Mouse (Mus musculus) forebrain, embryonic 15.5 days (tissue): ENCODE results near the gene Cpt2. TPM values are rescaled to one million over a fixed set of nuclear protein-coding genes. Genes with fewer than 3 reads are reported as not detected.

Experiments
- ATAC-seq: fragments of 200-750 bp; cut with Nextera tagmentation; replicated peaks from 2 replicates; pipeline ENCODE4 v1.8.0; 2017; ENCODE audit warnings: mild to moderate bottlenecking, moderate TSS enrichment, moderate library complexity
- H3K27ac ChIP-seq: fragments of 300-500 bp; sonication (generic); replicated peaks from 2 replicates; pipeline ENCODE4 v1.5.1; 2015; ENCODE audit warnings: mild to moderate bottlenecking, inconsistent platforms
- H3K27me3 ChIP-seq: fragments of 300-500 bp; sonication (generic); 2 replicates; pipeline ENCODE4 v1.6.1; 2015; ENCODE audit warnings: inconsistent platforms
- H3K36me3 ChIP-seq: fragments of 300-500 bp; sonication (generic); 2 replicates; pipeline ENCODE4 v1.6.1; 2015; ENCODE audit warnings: mild to moderate bottlenecking, inconsistent platforms
- H3K4me1 ChIP-seq: fragments of 300-500 bp; sonication (generic); 2 replicates; pipeline ENCODE4 v1.6.1; 2015; ENCODE audit warnings: inconsistent platforms
- H3K4me2 ChIP-seq: fragments of 300-500 bp; sonication (generic); replicated peaks from 2 replicates; pipeline ENCODE4 v1.6.1; 2015; ENCODE audit warnings: mild to moderate bottlenecking, inconsistent platforms
- H3K4me3 ChIP-seq: fragments of 300-500 bp; sonication (generic); 2 replicates; pipeline ENCODE4 v1.5.1; 2015; ENCODE audit warnings: mild to moderate bottlenecking, inconsistent platforms
- H3K9ac ChIP-seq: fragments of 300-500 bp; sonication (generic); replicated peaks from 2 replicates; pipeline ENCODE4 v1.6.1; 2015; ENCODE audit warnings: mild to moderate bottlenecking, inconsistent platforms
- H3K9me3 ChIP-seq: fragments of 300-500 bp; sonication (generic); 2 replicates; pipeline ENCODE4 v1.6.1; 2016; ENCODE audit warnings: inconsistent platforms
- WGBS: fragments of 180-500 bp; shearing (Covaris S2); methylation state at CpG from one replicate; pipeline ENCODE4 v1.1.7; 2015; ENCODE audit warnings: mixed read lengths; 5-methylcytosine and 5-hydroxymethylcytosine counted together
- polyA plus RNA-seq: library from polyadenylated mRNA; unstranded; fragments of >200 nt; fragmentation: Nextera tagmentation; extraction: Ambion mirVana; gene quantifications from 2 replicates; pipeline ENCODE4 v1.2.1, GENCODE M21; 2015

Cpt2 gene
- polyA plus RNA-seq, 1 experiment from 2014 or later: 13.2 TPM

DNA sequence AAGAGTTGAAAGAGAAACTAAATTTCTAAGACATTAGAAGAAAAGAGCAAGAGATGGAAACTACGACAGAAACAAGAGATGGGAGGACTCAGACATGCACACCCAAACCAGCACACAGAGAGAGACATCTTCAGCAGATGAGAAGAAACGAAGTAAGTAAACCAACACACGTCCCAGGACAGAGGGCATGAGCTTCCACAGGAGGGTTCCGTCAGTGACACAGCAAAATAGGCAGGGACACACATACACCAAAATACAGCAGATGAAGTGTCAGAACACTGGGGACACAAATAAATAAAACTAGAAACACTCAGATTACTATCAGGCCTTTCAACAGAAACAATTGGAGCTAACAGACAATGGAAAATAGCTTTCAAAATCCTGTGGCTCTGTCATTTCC is 13.4 kb downstream of the Cpt2 start:
- 94% methylated on average over 4 of the region's 4 CpGs for WGBS
- ATAC-seq: no peak
- no peaks in the 10 kb centered on the region for H3K27me3 ChIP-seq
- H3K9ac ChIP-seq: no peak overlapping the region
- no peak overlapping the region for H3K4me3 ChIP-seq
- H3K4me1 ChIP-seq: no peaks in the 10 kb centered on the region
- H3K4me2 ChIP-seq: no peak overlapping the region
- 0 out of 2 replicates have a peak, but pooled peaks cover 6% of the 10 kb centered on the region for H3K36me3 ChIP-seq
- H3K27ac ChIP-seq: no peak overlapping the region
- no peaks in the 10 kb centered on the region for H3K9me3 ChIP-seq

DNA sequence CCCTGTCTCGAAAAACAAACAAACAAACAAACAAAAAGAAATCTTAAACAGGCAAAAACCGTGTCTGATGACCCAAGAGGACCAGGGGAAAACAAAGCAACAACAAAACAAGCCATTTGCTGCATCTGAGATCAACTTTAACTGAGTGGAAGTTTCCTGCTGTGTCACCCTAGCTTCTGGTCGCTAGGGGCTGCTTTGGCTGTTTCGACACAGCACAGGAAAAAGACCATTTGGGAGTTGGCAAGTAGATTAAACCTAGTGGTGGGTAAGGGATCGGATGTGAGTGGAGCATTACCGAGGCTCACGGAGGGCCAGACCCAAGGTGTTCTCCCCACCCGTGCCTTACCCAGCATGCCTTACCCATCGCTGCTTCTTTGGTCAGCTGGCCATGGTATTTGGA is 16.8 kb downstream of the Cpt2 start:
- ATAC-seq: no peak
- no peak overlapping the region for H3K4me2 ChIP-seq
- H3K36me3 ChIP-seq: no peaks in the 10 kb centered on the region; the same call in 1 of the 2 replicates
- no peaks in the 10 kb centered on the region for H3K4me1 ChIP-seq
- no peak overlapping the region for H3K4me3 ChIP-seq
- H3K9ac ChIP-seq: no peak overlapping the region
- WGBS: 92% methylated on average over 9 of the region's 9 CpGs
- no peak overlapping the region for H3K27ac ChIP-seq
- no peaks in the 10 kb centered on the region for H3K27me3 ChIP-seq
- H3K9me3 ChIP-seq: no peaks in the 10 kb centered on the region

DNA sequence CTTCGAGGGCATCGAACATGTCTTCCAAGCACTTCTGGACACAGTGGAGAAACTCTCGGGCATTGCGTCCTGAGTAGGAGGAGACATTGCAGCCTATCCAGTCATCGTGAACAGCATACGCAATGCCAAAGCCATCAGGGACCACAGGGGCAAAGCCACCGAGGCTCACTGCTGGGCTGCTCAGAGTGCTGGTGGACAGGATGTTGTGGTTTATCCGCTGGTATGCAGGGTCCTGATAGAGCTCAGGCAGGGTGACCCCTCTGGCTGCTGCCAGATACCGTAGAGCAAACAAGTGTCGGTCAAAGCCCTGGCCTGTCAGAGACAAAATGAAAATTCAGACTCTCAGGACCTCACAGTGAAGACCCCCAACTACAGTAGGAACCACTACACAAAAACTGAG is 19.2 kb downstream of the Cpt2 start:
- Histone ChIP-seq H3K4me2 (no peak overlapping the region), H3K36me3 (no peaks in the 10 kb centered on the region; the same call in 1 of the 2 replicates), H3K27ac (no peak overlapping the region), H3K9ac (no peak overlapping the region), H3K4me3 (no peak overlapping the region), H3K9me3 (no peaks in the 10 kb centered on the region), H3K27me3 (no peaks in the 10 kb centered on the region), H3K4me1 (no peaks in the 10 kb centered on the region)
- ATAC-seq: no peak
- 95% methylated on average over 10 of the region's 10 CpGs for WGBS

DNA sequence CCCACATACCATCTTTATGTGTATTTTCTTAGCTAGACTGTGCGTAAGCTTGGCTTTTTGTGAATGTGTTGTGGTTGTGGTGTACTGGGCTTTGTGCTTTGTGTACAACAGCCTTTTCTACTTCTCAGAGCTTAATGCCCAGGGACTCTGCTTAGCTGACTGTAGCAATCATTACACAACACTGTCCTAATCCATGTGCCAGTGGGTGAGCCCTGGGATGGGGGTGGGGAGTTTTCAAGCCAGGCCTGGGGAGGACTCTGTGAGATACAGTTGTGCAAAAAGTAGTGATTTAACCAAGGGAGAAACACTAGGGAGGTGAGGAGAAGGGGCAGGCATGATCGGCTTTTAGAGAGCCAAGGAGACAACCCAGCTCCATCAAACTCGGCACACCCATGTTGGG is 23.2 kb downstream of the Cpt2 start:
- no peaks in the 10 kb centered on the region for H3K27me3 ChIP-seq
- no peak overlapping the region for H3K9ac ChIP-seq
- no peak overlapping the region for H3K4me2 ChIP-seq
- no peak overlapping the region for H3K27ac ChIP-seq
- no peaks in the 10 kb centered on the region for H3K9me3 ChIP-seq
- WGBS: 85% methylated on average over 3 of the region's 3 CpGs
- ATAC-seq: no peak
- no peak overlapping the region for H3K4me3 ChIP-seq
- H3K4me1 ChIP-seq: no peaks in the 10 kb centered on the region
- peaks cover 31% of the 10 kb centered on the region for H3K36me3 ChIP-seq

DNA sequence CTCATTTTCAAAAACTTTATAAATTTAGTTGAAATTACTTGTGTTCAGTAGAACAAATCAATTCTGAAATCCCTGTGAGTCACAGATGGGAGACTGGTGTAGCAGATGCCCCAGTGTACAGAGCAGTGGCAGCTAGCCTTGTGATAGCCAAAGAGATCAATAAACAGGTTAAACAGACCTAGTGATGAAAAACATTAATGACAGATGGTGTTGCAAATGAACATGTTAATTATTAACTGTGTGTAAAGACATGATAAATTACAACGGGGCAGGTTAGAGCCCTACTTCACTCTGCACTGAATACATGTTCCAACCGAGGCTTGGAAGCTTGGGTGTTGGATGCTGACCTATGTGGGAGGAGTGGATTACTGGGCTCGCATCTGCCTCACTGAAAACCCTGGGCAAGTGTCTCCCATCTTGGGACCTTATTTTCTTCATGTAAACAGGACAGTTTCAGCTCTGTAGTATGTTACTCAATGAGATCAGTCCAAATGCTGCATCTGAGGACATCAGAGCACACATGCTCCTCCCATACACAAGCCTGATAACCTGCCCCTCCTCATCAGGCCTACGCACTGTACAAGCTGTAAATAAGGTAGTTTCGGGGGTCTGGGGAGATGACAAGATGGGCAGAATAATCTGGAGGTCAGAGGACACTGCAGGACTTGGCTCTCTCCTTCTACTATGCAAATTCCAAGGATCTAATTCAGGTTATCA is 24.0 kb downstream of the Cpt2 start:
- Histone ChIP-seq H3K36me3 (peaks cover 38% of the 10 kb centered on the region), H3K9ac (no peak overlapping the region), H3K9me3 (no peaks in the 10 kb centered on the region), H3K27ac (no peak overlapping the region), H3K4me2 (no peak overlapping the region), H3K27me3 (no peaks in the 10 kb centered on the region), H3K4me1 (no peaks in the 10 kb centered on the region), H3K4me3 (no peak overlapping the region)
- 82% methylated on average over 5 of the region's 5 CpGs for WGBS
- ATAC-seq: no peak

DNA sequence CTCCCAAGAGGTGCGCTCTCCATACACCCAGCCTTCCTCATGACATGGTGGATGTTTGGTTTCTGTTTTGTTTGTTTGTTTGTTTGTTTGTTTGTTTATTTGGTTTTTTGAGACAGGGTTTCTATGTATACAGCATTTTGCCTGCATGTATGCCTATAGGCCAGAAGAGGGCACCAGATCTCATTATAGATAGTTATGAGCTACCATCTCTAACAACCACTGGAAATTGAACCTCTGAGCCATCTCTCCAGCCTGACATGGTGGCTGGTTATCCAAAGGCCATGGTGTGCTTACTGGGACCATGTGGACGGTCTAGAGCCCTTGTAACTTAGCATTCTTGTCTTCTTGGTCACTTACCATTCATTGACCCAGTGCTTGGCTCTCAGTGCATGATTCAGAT is 30.7 kb downstream of the Cpt2 start:
- peaks cover 47% of the 10 kb centered on the region for H3K36me3 ChIP-seq
- H3K27ac ChIP-seq: no peak overlapping the region
- no peak overlapping the region for H3K4me3 ChIP-seq
- H3K9me3 ChIP-seq: no peaks in the 10 kb centered on the region
- no peaks in the 10 kb centered on the region for H3K27me3 ChIP-seq
- no peak for ATAC-seq
- no peak overlapping the region for H3K9ac ChIP-seq
- WGBS: 92% methylated on average over 2 of the region's 2 CpGs
- no peak overlapping the region for H3K4me2 ChIP-seq
- H3K4me1 ChIP-seq: peaks cover 13% of the 10 kb centered on the region

DNA sequence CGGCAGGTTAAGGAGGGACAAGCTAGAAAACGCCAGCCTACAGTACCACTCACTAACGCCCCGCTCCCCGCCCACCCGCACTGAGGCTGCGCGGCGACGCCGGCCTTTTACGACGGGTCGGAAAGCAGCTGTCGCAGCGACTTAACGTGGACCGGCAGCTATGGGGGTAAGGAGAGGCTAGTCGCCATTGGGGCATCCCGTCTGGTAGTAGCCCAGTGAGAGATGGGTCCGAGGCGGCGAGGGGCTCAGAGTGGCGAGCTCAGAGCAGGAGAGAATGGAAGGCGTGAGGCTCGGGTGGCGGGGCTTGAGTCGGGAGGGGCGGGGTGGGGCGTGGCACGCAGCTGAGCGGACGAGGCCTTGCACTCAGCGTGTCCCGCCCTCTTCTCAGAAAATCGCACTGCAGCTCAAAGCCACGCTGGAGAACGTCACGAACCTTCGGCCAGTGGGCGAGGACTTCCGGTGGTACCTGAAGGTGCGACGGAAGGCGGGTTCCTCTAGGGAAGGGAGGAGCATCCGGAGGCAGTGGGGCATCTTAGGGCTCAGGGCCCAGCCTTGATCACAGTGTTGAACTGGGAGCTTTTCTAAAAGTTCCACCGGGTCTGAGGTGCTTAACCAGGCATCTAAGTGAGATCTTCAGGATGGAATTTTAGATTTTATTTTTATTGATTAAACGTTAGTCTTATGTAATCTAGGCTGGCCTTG is 33.5 kb downstream of the Cpt2 start, which contains the start of gene 0610037L13Rik:
0610037L13Rik (plus strand) TSS at position 83 of the 702 bp plus-strand sequence.
- peak; percentile 95 for ATAC-seq
- peak within 1 kb of the TSS; percentile 55 for H3K4me3 ChIP-seq
- peaks cover 45% of the 10 kb centered on the region for H3K36me3 ChIP-seq
- peak within 1 kb of the TSS; percentile 94 for H3K27ac ChIP-seq
- H3K4me2 ChIP-seq: peak within 1 kb of the TSS; percentile 67
- H3K27me3 ChIP-seq: no peaks in the 10 kb centered on the region
- H3K9ac ChIP-seq: peak within 1 kb of the TSS; percentile 71
- WGBS: under 1% methylated on average over 48 of the region's 48 CpGs
- no peaks in the 10 kb centered on the region for H3K9me3 ChIP-seq
- peaks cover 13% of the 10 kb centered on the region for H3K4me1 ChIP-seq

DNA sequence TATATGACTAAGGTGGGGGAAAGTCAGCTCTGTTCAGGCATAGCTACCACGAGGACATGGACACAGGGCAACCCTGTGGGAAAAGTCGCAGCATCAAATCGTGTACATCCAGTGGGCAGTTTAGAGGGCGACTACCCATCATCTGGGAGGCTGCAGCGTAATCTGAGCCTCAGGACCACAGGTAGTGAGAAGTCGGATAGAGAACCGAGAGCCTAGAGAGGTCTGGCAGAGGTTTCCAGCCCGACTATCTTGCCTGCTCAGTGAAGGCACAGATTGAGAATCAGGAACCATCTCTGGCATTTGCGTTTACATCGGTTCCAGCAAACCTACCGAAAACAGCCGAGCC is 34.1 kb downstream of the Cpt2 start:
- H3K4me3 ChIP-seq: peak overlapping the region; percentile 55
- no peaks in the 10 kb centered on the region for H3K9me3 ChIP-seq
- no peaks in the 10 kb centered on the region for H3K27me3 ChIP-seq
- peak overlapping the region; percentile 67 for H3K4me2 ChIP-seq
- ATAC-seq: peak; percentile 50
- peak overlapping the region; percentile 71 for H3K9ac ChIP-seq
- peak overlapping the region; percentile 94 for H3K27ac ChIP-seq
- under 1% methylated on average over 12 of the region's 12 CpGs for WGBS
- H3K4me1 ChIP-seq: peaks cover 13% of the 10 kb centered on the region
- peaks cover 45% of the 10 kb centered on the region for H3K36me3 ChIP-seq

DNA sequence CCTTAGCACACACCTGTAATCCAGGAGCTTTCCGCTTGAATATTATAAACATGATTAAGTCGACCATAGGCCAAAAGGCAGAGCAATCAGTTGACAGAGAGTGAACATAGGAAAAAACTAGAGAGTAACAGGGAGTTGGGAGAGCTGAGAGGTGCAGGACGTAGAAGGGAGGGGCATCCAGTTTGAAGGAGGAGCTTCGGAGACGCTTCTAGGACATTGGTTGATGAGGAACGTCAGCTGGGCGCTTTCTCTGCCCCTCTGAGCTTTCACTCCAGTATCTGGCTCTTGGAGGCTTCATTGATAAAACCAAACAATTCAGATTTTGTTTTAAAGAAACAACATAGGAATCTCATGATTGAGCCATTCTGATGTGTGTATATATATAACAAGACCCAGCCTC is 37.0 kb downstream of the Cpt2 start:
- ATAC-seq: no peak
- Histone ChIP-seq H3K4me2 (no peak overlapping the region), H3K27ac (no peak overlapping the region), H3K4me3 (no peak overlapping the region), H3K36me3 (peaks cover 52% of the 10 kb centered on the region), H3K4me1 (peaks cover 17% of the 10 kb centered on the region), H3K9me3 (no peaks in the 10 kb centered on the region), H3K9ac (no peak overlapping the region), H3K27me3 (no peaks in the 10 kb centered on the region)
- WGBS: 80% methylated on average over 7 of the region's 7 CpGs

DNA sequence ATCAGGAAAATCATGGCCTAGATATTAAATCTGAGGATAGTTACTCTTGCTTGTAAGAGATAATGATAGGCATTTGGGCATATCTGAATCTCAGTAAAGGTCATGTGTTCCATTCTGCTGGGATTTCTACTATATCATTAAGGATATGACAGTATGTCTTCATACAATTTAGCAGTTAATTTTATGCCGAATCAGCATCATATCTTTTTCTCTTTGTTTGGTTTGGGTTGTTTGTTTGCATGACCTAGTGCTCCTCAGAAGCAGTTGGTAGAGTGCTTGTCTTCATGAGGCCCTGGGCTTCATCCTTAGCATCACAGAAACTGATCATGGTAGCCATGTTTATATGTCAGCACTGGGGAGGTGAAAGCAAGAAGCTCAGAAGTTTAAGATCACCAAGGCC is 41.8 kb downstream of the Cpt2 start:
- 98% methylated on average over 1 of the region's 1 CpGs for WGBS
- H3K36me3 ChIP-seq: peaks cover 46% of the 10 kb centered on the region

DNA sequence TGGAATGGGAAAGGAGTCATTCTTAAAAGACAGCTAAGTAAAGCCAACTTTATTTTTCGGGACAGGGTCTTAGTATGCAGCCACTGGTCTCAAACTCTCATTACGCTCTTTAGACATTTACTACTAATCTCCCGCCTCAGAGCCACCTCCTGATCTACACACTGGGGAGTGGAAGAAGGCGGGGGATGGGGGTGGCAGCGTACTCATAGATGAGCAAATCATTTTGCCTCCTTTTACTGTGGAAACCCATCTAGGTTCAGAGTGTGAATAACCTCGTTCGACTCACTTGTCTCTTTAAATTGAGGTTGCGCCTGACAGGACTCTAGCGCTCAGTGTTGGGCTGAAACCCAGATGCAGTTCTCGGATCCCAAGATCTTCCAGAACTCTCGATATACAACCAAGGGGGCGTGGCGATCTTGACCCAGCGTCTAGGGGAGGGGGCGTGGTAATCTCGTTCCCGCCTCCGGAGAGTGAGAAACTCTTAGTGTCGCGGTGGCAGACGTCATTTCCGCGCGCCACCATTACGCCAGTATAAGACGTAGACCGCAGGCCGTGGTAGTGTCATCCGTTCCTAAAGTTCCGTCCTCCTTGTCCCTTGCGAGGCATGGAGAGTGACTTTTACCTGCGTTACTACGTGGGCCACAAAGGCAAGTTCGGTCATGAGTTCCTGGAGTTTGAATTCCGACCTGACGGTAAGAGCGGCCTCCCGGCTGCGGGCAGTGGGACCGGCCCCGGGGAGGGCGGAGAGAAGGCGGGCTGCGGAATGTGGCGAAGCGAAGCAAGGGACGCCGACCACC is 44.0 kb downstream of the Cpt2 start, which contains the start of gene Magoh:
Magoh (plus strand) TSS at position 502 of the 797 bp plus-strand sequence.
- WGBS: 3% methylated on average over 48 of the region's 48 CpGs
- H3K9ac ChIP-seq: peak within 1 kb of the TSS; percentile 83
- H3K4me2 ChIP-seq: peak within 1 kb of the TSS; percentile 70
- H3K36me3 ChIP-seq: peaks cover 40% of the 10 kb centered on the region
- H3K4me3 ChIP-seq: peak within 1 kb of the TSS; percentile 91
- peak within 1 kb of the TSS; percentile 77 for H3K27ac ChIP-seq
- ATAC-seq: peak; percentile 94
- no peaks in the 10 kb centered on the region for H3K9me3 ChIP-seq
- no peaks in the 10 kb centered on the region for H3K27me3 ChIP-seq
- H3K4me1 ChIP-seq: peaks cover 21% of the 10 kb centered on the region

More for the DNA sequence above, 41.8 kb downstream of the Cpt2 start:
- Histone ChIP-seq H3K9me3 (no peaks in the 10 kb centered on the region), H3K4me1 (peaks cover 21% of the 10 kb centered on the region), H3K4me2 (no peak overlapping the region), H3K9ac (no peak overlapping the region), H3K4me3 (no peak overlapping the region), H3K27ac (no peak overlapping the region), H3K27me3 (no peaks in the 10 kb centered on the region)
- ATAC-seq: no peak

DNA sequence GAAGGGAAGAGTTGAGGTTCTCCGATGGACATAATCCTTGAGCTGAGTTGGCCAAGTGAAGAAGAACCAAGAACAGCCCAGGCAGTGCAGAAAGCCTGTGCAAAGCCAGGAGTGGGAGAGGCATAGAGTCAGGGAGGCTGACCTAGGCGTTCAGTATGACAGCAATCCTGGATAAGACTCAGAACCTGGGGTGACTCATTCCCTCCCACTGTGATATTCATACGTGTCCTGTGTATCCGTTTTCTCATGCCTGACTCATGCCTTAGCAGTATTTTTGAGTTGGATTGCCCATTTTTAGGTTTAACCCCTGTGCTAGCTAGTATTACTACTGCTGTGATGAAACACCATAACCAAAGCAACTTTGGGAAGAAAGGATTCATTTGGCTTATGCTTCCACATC is 58.5 kb downstream of the Cpt2 start:
- 88% methylated on average over 4 of the region's 4 CpGs for WGBS
- Histone ChIP-seq H3K27ac (no peak overlapping the region), H3K4me1 (no peaks in the 10 kb centered on the region), H3K4me3 (no peak overlapping the region), H3K27me3 (no peaks in the 10 kb centered on the region), H3K9ac (no peak overlapping the region), H3K4me2 (no peak overlapping the region), H3K36me3 (peaks cover 82% of the 10 kb centered on the region), H3K9me3 (no peaks in the 10 kb centered on the region)
- ATAC-seq: no peak
